Mouse (Mus musculus): Measurements from ENCODE around the gene Plxna2. TPM values are rescaled to one million over a fixed set of nuclear protein-coding genes. Genes with fewer than 3 reads are reported as not detected.

The Plxna2 gene
- total RNA-seq, 4 experiments from 2014 or later = 60.8 to 73.5 (median 66.5) TPM

- no peak for DNase-seq (ENCODE audit: low spot score in 2 of 2)
Measured at GRCm38 (mm10) chr1:194764951-194765350, 146.9 kb downstream of the Plxna2 start.

- no peak for DNase-seq (ENCODE audit: low spot score in 2 of 2)
Measured at GRCm38 (mm10) chr1:194768799-194769198, 150.8 kb downstream of the Plxna2 start.

DNA sequence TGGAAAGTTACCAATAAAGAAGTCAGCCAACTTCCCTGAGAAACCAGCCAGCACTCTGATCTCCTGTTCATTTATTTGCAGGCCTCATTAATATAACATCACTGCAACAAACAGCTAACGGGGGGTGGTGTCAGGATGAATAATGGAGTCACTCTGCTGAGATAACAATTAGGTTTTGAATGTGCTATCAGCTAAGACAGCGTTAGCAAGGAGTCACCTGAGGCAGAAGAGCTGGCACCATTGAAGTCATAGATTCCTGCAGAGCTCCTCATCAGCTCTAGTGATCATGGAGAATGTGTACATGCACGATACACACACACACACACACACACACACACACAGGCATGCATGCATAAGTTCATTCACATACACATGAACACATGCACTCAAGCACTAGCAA lies 154.0 kb downstream of the Plxna2 start:
- no peak for DNase-seq (ENCODE audit: low spot score in 2 of 2)

DNA sequence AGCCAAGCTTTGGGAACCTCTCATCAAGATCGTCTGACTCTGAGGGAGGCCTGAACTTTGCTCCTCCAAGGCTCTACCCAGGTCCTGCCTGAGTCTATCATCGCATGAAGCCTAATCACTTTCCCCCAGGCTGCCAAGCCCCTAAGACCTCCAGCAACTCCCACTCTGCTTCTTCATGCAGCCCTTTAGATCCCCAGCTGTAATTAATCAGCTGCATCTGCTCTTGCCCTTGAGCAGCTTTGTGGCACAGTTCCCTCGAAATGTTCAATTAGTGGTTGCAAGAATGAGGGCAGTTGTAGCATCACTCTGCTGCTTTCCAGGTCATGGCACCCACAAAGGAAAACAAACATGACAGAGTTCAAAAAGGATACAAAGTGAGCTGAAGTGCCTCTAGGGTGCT lies 155.9 kb downstream of the Plxna2 start:
- DNase-seq (ENCODE audit: low spot score in 2 of 2) = no peak

- DNase-seq (ENCODE audit: low spot score in 2 of 2) = no peak
Measured at GRCm38 (mm10) chr1:194774350-194774749, 156.3 kb downstream of the Plxna2 start.

DNA sequence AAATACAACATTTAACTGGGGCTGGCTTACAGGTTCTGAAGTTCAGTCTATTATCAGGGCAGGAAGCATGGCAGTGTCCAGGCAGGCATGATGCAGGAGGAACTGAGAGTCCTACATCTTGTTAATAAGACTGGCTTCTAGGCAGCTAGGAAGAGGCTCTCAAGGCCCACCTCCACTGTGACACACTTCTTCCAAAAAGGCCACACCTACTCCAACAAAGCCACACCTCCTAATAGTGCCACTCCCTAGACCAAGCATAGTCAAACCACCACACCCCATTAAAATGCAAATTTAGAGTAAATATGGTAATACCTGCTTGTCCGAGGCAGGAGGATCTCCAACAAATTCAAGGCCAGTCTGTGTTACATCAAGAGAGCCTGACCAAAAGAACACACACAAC lies 156.7 kb downstream of the Plxna2 start:
- DNase-seq (ENCODE audit: low spot score in 2 of 2) = no peak

DNA sequence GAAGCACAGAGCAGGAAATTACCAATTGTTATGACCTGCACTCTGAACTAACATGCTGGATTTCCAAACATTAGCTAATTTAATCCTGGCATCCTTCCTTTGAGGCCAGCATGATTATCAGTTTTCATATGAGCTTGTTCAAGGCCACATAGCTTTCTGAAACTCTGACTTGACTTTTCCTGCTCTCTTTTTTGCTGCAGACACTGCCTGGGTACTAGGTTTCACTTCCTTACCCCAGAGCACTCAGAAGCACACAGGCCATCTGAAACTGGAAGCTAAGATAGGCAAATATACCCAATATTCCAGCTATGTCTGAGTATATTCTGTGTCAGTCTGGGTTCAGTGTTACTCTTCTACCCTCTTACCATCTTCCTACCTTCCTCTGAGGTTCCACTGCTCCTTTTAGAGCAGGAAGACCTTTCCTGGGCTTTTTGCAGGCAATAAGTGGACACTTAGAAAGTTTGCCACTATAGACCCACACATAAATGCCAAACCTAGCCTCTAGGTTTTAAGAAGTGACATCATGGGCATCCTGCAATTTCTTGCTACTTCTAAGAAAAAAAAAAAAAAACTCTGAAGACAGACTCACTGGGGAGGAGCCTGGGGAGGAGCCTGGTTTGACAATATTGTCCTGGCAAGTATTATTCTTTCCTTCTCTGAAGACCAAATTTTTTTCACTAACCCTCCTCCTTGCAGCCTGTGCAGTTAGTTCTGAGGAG lies 157.8 kb downstream of the Plxna2 start:
- no peak for DNase-seq (ENCODE audit: low spot score in 2 of 2)

DNA sequence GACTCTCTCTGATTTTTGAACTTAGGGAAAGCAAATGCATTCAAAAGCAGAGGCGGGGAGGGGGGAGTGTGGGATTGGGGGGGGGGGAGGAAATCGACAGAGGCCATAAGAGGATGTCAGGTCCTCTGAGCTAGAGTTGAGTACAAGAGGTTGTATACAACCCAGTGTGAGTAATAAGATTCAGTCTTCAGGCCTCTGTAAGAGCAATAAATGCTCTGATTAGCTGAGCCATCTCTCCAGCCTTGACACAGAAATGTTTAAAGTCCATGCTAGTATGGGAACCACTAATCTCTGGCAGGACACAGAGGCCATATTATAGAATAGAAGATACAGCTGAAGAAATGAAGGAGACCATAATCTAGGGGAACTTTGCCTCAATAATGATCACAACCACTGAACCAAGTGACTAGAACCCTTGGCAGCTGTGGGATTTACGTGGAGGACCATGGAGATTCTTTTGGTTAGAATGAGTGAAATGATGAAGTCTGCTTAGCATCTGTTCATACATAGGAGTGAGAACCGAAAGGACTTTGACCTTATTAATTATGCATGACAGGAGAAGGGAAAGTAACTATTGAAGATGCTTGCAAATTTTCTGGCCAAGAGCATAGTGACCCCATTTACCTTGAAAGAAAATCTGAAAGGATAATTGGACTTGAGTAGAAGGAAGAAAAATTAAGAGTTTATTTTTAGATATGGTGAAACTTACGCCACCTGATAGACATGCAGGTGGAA lies 158.7 kb downstream of the Plxna2 start:
- no peak for DNase-seq (ENCODE audit: low spot score in 2 of 2)

- DNase-seq (ENCODE audit: low spot score in 2 of 2) = no peak
Measured at GRCm38 (mm10) chr1:194777608-194778007, 159.6 kb downstream of the Plxna2 start.

DNA sequence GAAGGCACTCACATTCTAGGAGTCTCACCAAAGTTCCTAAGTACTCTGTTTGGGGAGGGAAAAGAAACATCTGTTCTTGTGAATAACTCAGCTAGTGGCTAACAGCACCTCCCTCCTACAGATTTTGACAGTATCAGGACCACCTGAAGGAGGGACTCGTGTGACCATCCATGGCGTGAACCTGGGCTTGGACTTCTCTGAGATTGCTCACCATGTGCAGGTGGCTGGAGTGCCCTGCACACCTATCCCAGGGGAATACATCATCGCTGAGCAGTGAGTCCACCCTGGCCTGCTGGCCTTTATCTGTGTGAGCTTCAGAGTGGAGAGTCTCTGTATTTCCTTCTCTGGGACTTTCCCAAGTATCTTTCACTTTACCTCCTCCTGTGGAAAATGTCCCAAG lies 162.4 kb downstream of the Plxna2 start:
- DNase-seq (ENCODE audit: low spot score in 2 of 2) = no peak

DNA sequence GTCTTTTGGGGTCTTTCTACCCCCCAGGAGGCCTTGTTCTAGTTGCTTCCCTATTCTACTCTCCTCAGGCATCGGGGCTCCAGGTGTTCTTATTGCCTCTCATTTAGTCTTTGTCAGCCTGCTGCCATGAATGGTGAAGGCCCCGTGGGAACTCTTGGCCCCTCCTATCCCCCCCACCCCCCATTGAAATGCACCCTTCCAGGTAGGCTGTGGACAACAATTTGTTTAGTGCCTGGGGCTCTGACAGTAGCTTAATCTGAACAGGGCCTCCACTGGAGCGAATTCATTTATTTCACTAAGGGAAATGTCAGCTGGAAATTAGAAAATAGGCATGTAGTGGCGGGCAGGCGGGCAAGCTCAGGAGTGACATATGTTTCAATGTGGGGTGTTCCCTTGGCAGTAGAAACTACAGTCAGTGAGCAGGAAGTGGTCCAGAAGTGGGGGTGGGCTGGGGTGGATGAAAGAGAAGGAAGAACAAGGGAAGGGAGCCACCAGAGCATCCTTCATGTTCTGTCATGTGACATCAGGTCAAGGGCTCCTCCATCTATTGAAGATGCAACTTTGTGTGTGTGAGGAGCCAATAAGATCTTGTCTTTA lies 162.9 kb downstream of the Plxna2 start:
- DNase-seq (ENCODE audit: low spot score in 2 of 2) = peak in 1 of 2 experiments; percentile 29

DNA sequence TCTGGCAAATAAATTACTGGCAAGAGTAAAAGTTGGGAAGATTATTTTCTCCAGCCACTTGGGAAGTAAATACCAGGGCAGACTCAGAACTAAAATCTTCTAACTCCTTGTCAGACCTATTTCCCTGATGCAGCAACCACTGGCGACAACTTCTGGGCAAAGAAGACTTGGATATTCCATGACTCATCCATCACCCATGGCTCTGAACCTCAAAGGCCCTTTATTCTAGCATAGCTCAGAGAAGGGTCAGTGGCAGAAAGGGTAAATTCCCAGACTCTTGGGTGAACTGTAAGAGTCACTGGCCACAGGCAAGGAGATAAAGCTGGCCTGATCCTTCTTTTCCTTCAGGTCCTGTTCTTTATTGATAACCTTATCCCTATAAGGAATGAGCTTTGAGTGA lies 163.5 kb downstream of the Plxna2 start:
- no peak for DNase-seq (ENCODE audit: low spot score in 2 of 2)

DNA sequence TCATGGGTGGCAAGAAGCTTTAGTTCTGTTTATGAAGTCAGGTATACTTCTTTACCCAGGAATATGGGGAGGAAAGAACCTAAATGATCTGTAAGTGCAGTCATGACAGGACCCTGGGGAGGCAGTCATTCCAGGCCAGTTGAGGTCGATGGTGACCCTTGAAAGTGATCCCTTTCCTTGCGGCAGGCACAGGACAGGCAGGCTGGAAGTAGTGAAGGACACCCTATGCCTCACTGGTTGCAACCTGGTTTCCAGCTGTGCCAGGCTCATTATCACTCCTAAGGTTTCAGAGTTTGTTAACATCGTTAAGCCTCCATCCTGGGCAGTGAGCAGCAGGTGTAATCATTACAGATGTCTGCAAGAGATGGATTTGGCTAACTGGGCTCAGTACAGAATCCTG lies 164.3 kb downstream of the Plxna2 start:
- DNase-seq (ENCODE audit: low spot score in 2 of 2) = no peak

DNA sequence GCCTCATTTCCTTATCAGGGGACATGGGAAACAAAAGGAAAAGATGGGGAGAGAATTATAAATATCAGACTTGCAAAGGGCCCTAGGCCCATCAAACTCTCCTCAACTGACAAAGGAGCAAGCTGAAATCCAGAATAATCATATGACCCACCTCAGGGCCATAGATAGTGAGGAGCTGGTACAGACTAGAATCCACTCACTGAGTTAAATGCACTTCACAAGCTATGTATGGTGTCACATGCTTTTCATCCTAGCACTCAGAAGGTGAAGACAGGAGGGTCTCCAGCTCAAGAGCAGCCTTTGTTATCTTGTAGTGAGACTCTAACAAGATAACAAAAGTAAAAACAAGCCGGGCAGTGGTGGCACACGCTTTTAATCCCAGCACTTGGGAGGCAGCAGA lies 169.6 kb downstream of the Plxna2 start:
- no peak for DNase-seq (ENCODE audit: low spot score in 2 of 2)

- peak in 1 of 2 experiments; percentile 15 for DNase-seq (ENCODE audit: low spot score in 2 of 2)
Measured at GRCm38 (mm10) chr1:194793226-194793924, 175.4 kb downstream of the Plxna2 start.

DNA sequence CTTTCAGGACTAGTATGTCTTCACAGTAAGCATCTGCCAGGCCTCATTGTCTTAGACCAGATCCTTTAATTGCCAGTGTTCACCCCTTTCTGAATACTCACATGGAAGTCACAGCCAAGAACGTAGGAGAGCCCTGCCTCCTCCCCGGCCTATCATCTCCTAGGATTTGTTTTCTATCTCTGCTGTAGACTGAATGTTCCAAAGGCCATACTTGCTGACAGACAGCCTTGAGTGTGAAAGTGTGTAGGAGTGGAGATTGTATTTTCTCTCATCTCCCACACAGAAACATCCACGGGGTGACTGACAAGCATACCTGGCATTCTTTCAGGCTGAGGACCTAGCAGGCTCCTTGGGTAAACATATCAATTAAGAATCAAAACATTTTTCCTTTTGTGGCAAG lies 177.3 kb downstream of the Plxna2 start:
- peak in 1 of 2 experiments; percentile 20 for DNase-seq (ENCODE audit: low spot score in 2 of 2)

- no peak for DNase-seq (ENCODE audit: low spot score in 2 of 2)
Measured at GRCm38 (mm10) chr1:194797843-194798242, 179.8 kb downstream of the Plxna2 start.

DNA sequence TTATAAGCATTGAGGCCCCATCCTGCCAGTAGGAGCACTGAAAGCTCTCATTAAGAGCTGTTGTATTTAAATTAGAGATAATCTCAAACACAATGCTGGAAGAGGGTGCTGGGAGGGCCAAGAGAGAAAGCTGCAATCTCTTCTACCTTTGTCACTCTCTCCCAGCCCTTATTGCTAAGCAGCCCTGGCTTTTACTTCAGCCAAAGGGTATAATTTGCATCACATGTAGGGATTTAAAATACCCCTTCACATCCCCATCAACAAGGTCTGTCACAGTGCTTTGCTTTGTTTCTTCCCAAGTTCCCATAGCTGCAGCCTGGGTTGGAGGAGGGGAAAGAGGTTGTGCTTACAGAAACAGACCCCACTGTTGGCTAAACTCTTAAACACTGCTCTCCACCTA lies 180.5 kb downstream of the Plxna2 start:
- DNase-seq (ENCODE audit: low spot score in 2 of 2) = no peak

- DNase-seq (ENCODE audit: low spot score in 2 of 2) = peak in 1 of 2 experiments; percentile 30
Measured at GRCm38 (mm10) chr1:194808261-194808660, 190.2 kb downstream of the Plxna2 start.

- DNase-seq (ENCODE audit: low spot score in 2 of 2) = no peak
Measured at GRCm38 (mm10) chr1:194808681-194809080, 190.7 kb downstream of the Plxna2 start.

- DNase-seq (ENCODE audit: low spot score in 2 of 2) = no peak
Measured at GRCm38 (mm10) chr1:194809600-194809999, 191.6 kb downstream of the Plxna2 start.

DNA sequence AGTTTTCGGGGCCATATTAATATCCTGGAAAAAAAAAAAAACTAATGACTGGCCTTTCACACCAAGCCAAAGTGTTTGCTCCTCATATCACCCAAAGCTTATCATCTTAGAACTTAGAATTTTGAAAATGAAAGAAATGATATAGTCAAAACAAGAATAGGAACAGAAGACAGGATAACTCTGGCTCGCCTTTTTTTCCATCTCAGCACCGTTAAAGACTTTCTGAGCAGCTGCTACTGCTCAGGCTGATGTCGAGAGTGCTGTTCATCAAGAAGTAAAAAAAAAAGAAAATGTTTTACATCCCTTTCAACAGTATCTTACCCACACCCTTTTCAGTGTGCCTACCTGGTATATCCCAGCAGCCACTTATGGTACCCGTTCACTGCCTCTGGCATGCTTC lies 196.2 kb downstream of the Plxna2 start:
- DNase-seq (ENCODE audit: low spot score in 2 of 2) = no peak
